Comparison of ENCODE assay signal across 37 mouse cellular contexts in the genomic region with DNA sequence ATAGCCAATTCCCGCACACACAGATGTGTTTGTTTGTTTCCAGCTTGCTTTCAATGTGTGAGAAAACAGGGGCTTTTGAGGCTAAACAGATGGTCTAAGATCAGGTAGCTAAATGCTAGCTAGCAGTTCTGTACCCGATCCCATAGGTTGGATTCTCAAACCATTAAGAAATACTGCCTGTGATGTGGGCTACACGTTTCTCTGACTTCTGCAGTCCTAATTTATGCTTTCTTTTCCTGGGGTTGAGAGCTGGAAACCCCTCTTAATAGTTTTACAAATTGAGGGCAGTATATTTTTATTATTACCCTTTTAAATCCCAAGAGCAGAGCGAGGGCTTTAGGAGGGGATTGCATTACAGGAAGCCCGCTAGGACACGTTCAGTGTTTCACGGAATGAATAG. TPM values are rescaled to one million over a fixed set of nuclear protein-coding genes. Genes with fewer than 3 reads are reported as not detected.
"Had no signal": no experiment of that assay in that cellular context is flagged by ENCODE, and none has a peak within 500 bp of the region (broad histone marks: within the 10 kb centered on the region; RNA-seq: fewer than 3 reads in every experiment).

No protein-coding gene starts in this region.

- H3K27ac ChIP-seq: heart, adult 2 months; heart, embryonic 13.5 days; heart, embryonic 15.5 days; hindbrain, embryonic 13.5 days; hindbrain, embryonic 15.5 days; hindbrain, postnatal 0 days; intestine, embryonic 15.5 days; kidney, embryonic 15.5 days; layer of hippocampus, adult 2 months; left cerebral cortex, adult 2 months; limb, embryonic 15.5 days; liver, embryonic 12.5 days; liver, embryonic 14.5 days had no signal

- H3K9ac ChIP-seq: heart, embryonic 13.5 days; heart, embryonic 15.5 days; hindbrain, embryonic 13.5 days; hindbrain, embryonic 15.5 days; intestine, embryonic 15.5 days; kidney, embryonic 15.5 days; limb, embryonic 15.5 days; liver, embryonic 12.5 days; liver, embryonic 14.5 days had no signal

- H3K36me3 ChIP-seq: heart, embryonic 13.5 days; heart, embryonic 15.5 days; hindbrain, embryonic 13.5 days; hindbrain, embryonic 15.5 days; intestine, embryonic 15.5 days; kidney, embryonic 15.5 days; limb, embryonic 15.5 days; liver, embryonic 12.5 days had no signal

- H3K27me3 ChIP-seq: heart, embryonic 15.5 days; hindbrain, embryonic 13.5 days; hindbrain, embryonic 15.5 days; intestine, embryonic 15.5 days; kidney, embryonic 15.5 days had no signal

- DNase-seq: gastrocnemius, postnatal 10 days; gastrocnemius, postnatal 25 days; heart, adult 2 months; heart, postnatal 14 days; heart, postnatal 36 days; kidney, adult 2 months; kidney, adult 9 months; kidney, postnatal 10 days; kidney, postnatal 25 days; kidney, postnatal 4 days had no signal

- ATAC-seq: forebrain, embryonic 16.5 days; hindbrain, postnatal 0 days; inflammation-experienced regulatory T-cells, adult 6 months; intestine, embryonic 15.5 days; intestine, postnatal 0 days; liver, embryonic 12.5 days had no signal

- H3K4me1 ChIP-seq: heart, embryonic 13.5 days; heart, embryonic 15.5 days; hindbrain, embryonic 13.5 days; hindbrain, embryonic 15.5 days; intestine, embryonic 15.5 days; limb, embryonic 15.5 days; liver, embryonic 12.5 days had no signal

- H3K9me3 ChIP-seq: heart, embryonic 13.5 days; heart, embryonic 15.5 days; hindbrain, embryonic 13.5 days; hindbrain, embryonic 15.5 days; intestine, embryonic 15.5 days; kidney, embryonic 15.5 days; limb, embryonic 15.5 days; liver, embryonic 12.5 days had no signal

- H3K4me3 ChIP-seq: heart, adult 2 months; heart, embryonic 13.5 days; heart, embryonic 15.5 days; hindbrain, embryonic 13.5 days; hindbrain, embryonic 15.5 days; intestine, embryonic 15.5 days; kidney, embryonic 15.5 days; layer of hippocampus, adult 2 months; left cerebral cortex, adult 2 months; limb, embryonic 15.5 days; liver, embryonic 12.5 days had no signal

- H3K4me2 ChIP-seq: heart, embryonic 11.5 days; heart, embryonic 13.5 days; heart, embryonic 15.5 days; hindbrain, embryonic 13.5 days; hindbrain, embryonic 15.5 days; intestine, embryonic 15.5 days; kidney, embryonic 15.5 days; limb, embryonic 15.5 days; liver, embryonic 12.5 days had no signal

RNA-seq across cellular contexts. Expression of a gene that starts 4.8 kb away (rescaled TPM):
- total RNA-seq: gastrocnemius, adult 18-20 months; gastrocnemius, postnatal 10 days; gastrocnemius, postnatal 25 days; heart, adult 2 months; heart, postnatal 14 days; heart, postnatal 36 days; hematopoietic stem cell, adult 5-6 weeks; hindbrain, postnatal 0 days; layer of hippocampus, adult 2 months; layer of hippocampus, postnatal 10 days; layer of hippocampus, postnatal 25 days; left cerebral cortex, adult 2 months; left cerebral cortex, postnatal 14 days; left cerebral cortex, postnatal 36 days; liver, adult 2 months had no signal
- polyA plus RNA-seq: forebrain, embryonic 16.5 days; gonadal fat pad, adult 2 months; heart, adult 2 months; heart, embryonic 11.5 days; heart, embryonic 13.5 days; heart, embryonic 15.5 days; heart, postnatal 0 days; hindbrain, embryonic 11.5 days; hindbrain, embryonic 15.5 days; inflammation-experienced regulatory T-cells, adult 6 months; kidney, adult 2 months; limb, embryonic 15.5 days; liver, adult 2 months; liver, embryonic 12.5 days; liver, embryonic 14.5 days; liver, embryonic 16.5 days had no signal

RNA-seq across cellular contexts. Expression of a gene that starts 16.5 kb away (rescaled TPM):
- total RNA-seq: hematopoietic stem cell, adult 5-6 weeks had no signal
